Mouse (Mus musculus): Measurements from ENCODE around the gene 1700020L24Rik. TPM values are rescaled to one million over a fixed set of nuclear protein-coding genes. Genes with fewer than 3 reads are reported as not detected.

The 1700020L24Rik gene
- 0.35 and 0.64 TPM in 2 replicates for polyA plus RNA-seq (2015; fragmentation: Nextera tagmentation; extraction: Ambion mirVana)

DNA sequence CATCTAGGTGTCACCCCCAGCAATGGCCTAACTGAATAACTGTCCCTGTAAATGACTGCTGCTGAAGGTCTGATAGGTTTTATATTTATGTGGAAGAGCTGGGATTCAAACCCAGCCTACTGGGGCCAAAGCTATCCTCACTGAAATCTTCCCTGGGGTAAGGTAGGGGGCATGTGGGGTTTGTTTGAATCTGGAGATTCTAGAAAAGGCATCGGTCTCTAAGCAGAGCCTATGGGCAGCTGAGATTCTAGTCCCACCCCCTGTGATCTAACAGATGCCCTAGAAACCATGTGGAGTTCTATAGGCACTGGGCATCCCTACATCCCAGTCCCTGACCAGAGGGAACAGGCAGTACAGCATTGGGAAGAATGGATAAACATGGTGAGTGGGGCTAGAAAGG lies at the start of gene 1700020L24Rik:
TSS of gene 1700020L24Rik (plus strand) at position 301 of the 400 bp plus-strand sequence.
- H3K4me2 ChIP-seq: no peak within 1 kb of the TSS
- no peak within 1 kb of the TSS for H3K9ac ChIP-seq
- ATAC-seq (ENCODE audit: insufficient number of reproducible peaks, low FRiP score, low TSS enrichment, low read depth): no peak
- H3K27me3 ChIP-seq: peaks cover 22% of the 10 kb centered on the region
- no peak within 1 kb of the TSS for H3K27ac ChIP-seq
- peaks cover 5% of the 10 kb centered on the region for H3K4me1 ChIP-seq
- no peaks in the 10 kb centered on the region for H3K9me3 ChIP-seq
- no peak within 1 kb of the TSS for H3K4me3 ChIP-seq
- H3K36me3 ChIP-seq: no peaks in the 10 kb centered on the region
- WGBS: 89% methylated on average over 1 of the region's 1 CpGs

DNA sequence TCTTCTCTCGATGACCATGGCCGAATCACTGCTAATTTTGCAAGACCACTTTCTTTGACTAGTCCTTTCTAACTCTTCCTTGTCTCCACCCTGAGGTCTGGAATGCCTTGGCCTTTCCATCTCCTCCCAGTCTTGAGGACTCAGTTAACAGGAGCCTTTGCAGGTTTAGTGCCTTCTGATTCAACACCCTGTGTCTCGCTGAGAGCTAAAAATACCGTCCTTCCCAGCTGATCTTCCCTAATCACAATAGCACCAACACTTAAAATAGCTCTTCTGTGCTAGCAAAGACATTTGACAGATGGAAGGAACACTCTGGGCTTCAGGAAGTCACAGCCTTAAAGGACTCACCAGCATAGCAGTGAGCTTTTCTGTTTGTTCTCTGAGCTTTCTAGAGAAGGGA lies 44.4 kb upstream of the 1700020L24Rik start:
- Histone ChIP-seq H3K4me1 (no peaks in the 10 kb centered on the region), H3K36me3 (peaks cover 44% of the 10 kb centered on the region), H3K9me3 (no peaks in the 10 kb centered on the region), H3K9ac (no peak overlapping the region), H3K4me3 (no peak overlapping the region), H3K27me3 (no peaks in the 10 kb centered on the region), H3K4me2 (no peak overlapping the region), H3K27ac (no peak overlapping the region)
- ATAC-seq (ENCODE audit: insufficient number of reproducible peaks, low FRiP score, low TSS enrichment, low read depth): no peak
- WGBS: 85% methylated on average over 4 of the region's 4 CpGs

DNA sequence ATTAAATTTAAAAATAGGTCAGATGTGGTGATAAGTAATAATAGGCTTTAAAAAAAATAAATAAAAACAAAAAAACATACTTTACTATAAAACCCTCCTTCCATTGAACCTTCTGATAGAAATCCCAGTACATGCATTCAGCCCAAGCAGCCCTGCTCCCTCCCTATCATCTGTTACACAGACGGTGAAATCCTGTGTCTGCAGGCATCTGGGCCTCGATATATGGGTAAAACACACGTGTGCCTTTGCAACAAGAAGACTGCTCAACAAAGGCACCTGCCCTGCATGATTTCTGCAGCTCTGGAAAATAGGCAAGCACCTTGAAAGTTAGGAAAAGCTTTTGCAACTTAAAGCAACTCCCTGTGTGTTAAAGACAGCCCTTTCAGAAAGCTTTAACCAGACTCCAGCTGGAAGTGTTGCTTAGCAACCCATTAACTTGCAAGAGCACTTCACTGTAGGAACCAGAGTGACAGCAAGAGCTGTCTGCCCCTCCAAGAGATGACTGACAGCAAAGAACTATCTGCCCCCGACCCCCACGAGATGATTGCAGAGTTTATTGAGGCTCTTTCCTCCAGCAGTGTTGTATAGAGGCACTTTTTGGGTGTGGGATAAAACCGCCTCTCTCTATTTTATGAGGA lies 42.6 kb upstream of the 1700020L24Rik start:
- no peaks in the 10 kb centered on the region for H3K9me3 ChIP-seq
- no peak overlapping the region for H3K9ac ChIP-seq
- peaks cover 56% of the 10 kb centered on the region for H3K36me3 ChIP-seq
- no peak overlapping the region for H3K27ac ChIP-seq
- H3K27me3 ChIP-seq: no peaks in the 10 kb centered on the region
- no peak for ATAC-seq (ENCODE audit: insufficient number of reproducible peaks, low FRiP score, low TSS enrichment, low read depth)
- H3K4me2 ChIP-seq: no peak overlapping the region
- 41% methylated on average over 6 of the region's 6 CpGs for whole genome bisulfite sequencing
- H3K4me3 ChIP-seq: no peak overlapping the region
- no peaks in the 10 kb centered on the region for H3K4me1 ChIP-seq

DNA sequence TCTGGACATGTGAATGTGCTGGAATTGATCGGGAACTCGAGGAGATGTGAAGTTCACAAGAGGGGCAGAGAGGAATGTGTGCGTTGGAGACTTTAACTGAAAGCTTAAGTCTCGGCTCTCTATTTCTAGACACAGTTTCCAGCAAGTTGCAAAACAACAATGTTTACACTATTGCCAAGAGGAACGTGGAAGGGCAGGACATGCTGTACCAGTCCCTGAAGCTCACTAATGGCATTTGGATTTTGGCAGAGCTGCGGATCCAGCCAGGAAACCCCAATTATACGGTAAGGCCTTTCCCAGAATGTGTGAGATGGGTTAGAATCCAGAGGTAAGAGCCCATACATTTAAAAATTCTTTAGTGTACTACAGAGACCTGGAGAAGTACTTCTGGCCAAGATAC lies 39.9 kb upstream of the 1700020L24Rik start:
- Histone ChIP-seq H3K9ac (no peak overlapping the region), H3K9me3 (no peaks in the 10 kb centered on the region), H3K4me1 (no peaks in the 10 kb centered on the region), H3K27ac (no peak overlapping the region), H3K27me3 (no peaks in the 10 kb centered on the region), H3K4me2 (no peak overlapping the region), H3K36me3 (peaks cover 44% of the 10 kb centered on the region), H3K4me3 (no peak overlapping the region)
- WGBS: 89% methylated on average over 7 of the region's 7 CpGs
- ATAC-seq (ENCODE audit: insufficient number of reproducible peaks, low FRiP score, low TSS enrichment, low read depth): no peak

DNA sequence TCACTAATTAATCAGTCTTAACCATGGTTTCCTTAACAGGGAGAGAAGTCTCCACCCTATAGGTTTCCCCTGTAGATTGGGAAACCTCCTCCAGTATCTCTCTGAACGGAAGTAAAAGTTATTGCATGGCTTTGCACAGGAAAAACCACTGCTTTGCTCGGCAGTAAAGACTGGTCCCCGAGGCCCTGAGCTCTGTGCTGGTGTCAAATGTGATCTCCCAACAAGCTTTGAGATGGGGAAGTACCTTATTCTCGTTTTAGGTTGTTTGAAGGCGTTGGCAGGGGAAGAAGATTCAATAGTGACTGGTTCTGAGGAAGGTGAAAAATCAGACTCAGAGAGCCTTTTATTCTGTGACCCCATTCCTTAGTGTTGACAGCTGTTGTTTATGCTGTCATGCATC lies 38.8 kb upstream of the 1700020L24Rik start:
- H3K4me3 ChIP-seq: no peak overlapping the region
- no peak overlapping the region for H3K9ac ChIP-seq
- no peak overlapping the region for H3K4me2 ChIP-seq
- peaks cover 49% of the 10 kb centered on the region for H3K36me3 ChIP-seq
- H3K27ac ChIP-seq: no peak overlapping the region
- H3K27me3 ChIP-seq: no peaks in the 10 kb centered on the region
- no peaks in the 10 kb centered on the region for H3K9me3 ChIP-seq
- 74% methylated on average over 5 of the region's 5 CpGs for WGBS
- no peaks in the 10 kb centered on the region for H3K4me1 ChIP-seq
- no peak for ATAC-seq (ENCODE audit: insufficient number of reproducible peaks, low FRiP score, low TSS enrichment, low read depth)

DNA sequence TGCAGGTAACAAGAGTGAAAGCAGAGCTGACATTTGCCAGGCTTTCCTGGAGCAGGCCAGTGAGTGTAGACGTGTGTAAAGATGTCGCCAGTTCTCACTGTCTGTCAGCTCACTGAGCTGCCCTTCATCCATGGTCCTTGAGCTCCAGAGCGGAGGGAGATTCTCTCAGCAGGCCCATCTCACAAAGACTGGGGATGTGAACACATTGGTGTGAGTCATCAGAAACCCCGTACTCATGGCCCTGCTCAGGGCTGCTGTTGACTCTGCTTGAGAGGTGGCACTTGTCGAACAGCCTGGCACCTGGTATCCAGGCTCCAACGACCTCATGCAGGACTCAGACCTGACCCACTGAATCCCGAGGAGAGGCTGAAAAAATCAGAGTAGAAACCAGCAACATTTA lies 33.7 kb upstream of the 1700020L24Rik start:
- H3K9me3 ChIP-seq: no peaks in the 10 kb centered on the region
- ATAC-seq (ENCODE audit: insufficient number of reproducible peaks, low FRiP score, low TSS enrichment, low read depth): no peak
- 87% methylated on average over 7 of the region's 7 CpGs for WGBS

DNA sequence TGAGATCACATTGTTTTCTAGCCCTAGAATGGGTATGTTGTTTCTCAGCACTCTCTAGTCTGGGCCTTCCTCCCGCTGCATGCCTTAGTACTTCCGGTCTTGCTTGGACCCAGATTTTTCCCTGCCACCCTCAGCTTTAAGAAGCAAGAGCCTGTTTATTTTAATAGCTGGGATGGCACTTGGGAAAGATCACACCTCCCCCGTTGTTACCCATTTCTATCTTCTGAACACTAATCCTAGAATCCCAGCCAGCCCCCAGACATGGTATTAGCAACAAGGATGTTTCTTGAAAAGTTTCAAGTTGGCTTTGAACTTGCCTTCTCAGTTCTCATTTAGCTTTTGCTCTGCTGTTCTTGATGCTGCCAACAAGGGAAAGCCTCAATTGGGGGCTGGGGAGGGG lies 31.1 kb upstream of the 1700020L24Rik start:
- Histone ChIP-seq H3K36me3 (peaks cover 31% of the 10 kb centered on the region), H3K9me3 (no peaks in the 10 kb centered on the region), H3K27ac (no peak overlapping the region), H3K4me3 (no peak overlapping the region), H3K4me1 (peaks cover 14% of the 10 kb centered on the region), H3K27me3 (peaks cover 7% of the 10 kb centered on the region; the same call in 1 of the 2 replicates), H3K9ac (no peak overlapping the region), H3K4me2 (no peak overlapping the region)
- WGBS: 62% methylated on average over 3 of the region's 3 CpGs
- ATAC-seq (ENCODE audit: insufficient number of reproducible peaks, low FRiP score, low TSS enrichment, low read depth): no peak

More for the DNA sequence above, 33.7 kb upstream of the 1700020L24Rik start:
- H3K9ac ChIP-seq: no peak overlapping the region
- peaks cover 42% of the 10 kb centered on the region for H3K36me3 ChIP-seq
- H3K4me3 ChIP-seq: no peak overlapping the region
- no peaks in the 10 kb centered on the region for H3K27me3 ChIP-seq
- H3K27ac ChIP-seq: no peak overlapping the region
- H3K4me2 ChIP-seq: no peak overlapping the region
- H3K4me1 ChIP-seq: no peaks in the 10 kb centered on the region; the same call in 1 of the 2 replicates

DNA sequence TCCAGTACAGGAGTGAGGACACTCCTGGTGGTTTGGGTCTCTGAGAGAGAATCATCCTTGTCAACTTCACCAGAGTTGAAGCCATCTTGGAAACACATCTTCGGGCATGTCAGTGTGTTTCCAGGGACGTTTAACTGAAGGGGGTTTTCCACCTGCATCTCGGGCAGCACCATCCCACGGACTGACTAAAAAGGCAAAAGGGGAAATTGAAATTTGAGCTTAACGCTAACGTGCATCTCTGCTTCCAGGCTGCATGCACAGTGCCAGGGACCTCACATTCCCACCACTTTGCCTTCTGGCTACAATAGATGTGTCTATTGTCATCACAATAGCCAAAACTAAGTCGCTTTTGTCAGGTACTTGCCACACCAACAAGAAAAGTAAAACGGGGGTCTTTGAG lies 29.2 kb upstream of the 1700020L24Rik start:
- peaks cover 17% of the 10 kb centered on the region; the same call in 1 of the 2 replicates for H3K27me3 ChIP-seq
- no peaks in the 10 kb centered on the region for H3K9me3 ChIP-seq
- no peak overlapping the region for H3K4me2 ChIP-seq
- H3K9ac ChIP-seq: no peak overlapping the region
- peaks cover 18% of the 10 kb centered on the region for H3K36me3 ChIP-seq
- H3K4me1 ChIP-seq: peaks cover 16% of the 10 kb centered on the region
- no peak for ATAC-seq (ENCODE audit: insufficient number of reproducible peaks, low FRiP score, low TSS enrichment, low read depth)
- 32% methylated on average over 8 of the region's 8 CpGs for WGBS
- no peak overlapping the region for H3K4me3 ChIP-seq
- H3K27ac ChIP-seq: no peak overlapping the region

DNA sequence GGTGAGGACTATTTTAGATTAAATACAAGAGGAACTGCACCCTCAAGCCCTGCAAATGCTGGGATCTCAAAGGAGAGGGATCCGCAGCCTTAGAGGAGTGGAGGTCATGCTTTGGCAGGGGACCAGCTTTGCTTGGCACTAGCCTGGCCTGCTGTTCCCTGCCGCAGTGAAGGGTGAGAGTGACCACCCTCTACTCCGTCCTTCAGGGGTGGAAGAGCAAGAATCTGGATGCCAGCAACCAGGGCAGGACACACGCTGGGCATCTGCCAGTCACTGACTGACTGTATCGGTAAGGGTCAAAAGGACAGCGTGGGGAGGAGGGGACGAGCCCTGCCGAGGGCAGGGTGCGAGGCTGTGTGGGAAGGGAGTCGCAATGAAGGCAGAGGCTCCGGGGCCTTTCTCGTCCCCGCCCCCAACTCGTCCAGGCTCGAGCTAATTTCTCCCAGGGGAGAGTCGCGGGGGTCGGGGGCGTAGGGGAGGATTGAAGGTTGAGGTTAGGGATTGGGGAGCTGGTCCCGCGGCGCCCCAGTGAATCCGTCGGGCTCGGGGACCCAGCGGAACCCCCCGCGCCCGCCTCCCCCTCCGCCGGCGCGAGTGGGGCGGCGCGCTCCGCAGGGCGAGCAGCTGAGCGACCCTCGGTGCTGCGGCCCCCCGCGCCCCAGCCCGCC lies 28.3 kb upstream of the 1700020L24Rik start, which contains the start of gene Rasl10b:
TSS of gene Rasl10b (plus strand) at position 51 of the 668 bp plus-strand sequence.
- no peaks in the 10 kb centered on the region for H3K9me3 ChIP-seq
- peak within 1 kb of the TSS; percentile 95 for H3K4me2 ChIP-seq
- peaks cover 16% of the 10 kb centered on the region for H3K4me1 ChIP-seq
- H3K27ac ChIP-seq: no peak within 1 kb of the TSS
- H3K4me3 ChIP-seq: peak within 1 kb of the TSS; percentile 82
- 1% methylated on average over 32 of the region's 44 CpGs for WGBS
- ATAC-seq (ENCODE audit: insufficient number of reproducible peaks, low FRiP score, low TSS enrichment, low read depth): peak; percentile 28; the same call in 1 of the 2 replicates
- peaks cover 17% of the 10 kb centered on the region; the same call in 1 of the 2 replicates for H3K27me3 ChIP-seq
- H3K9ac ChIP-seq: peak within 1 kb of the TSS; percentile 68
- H3K36me3 ChIP-seq: peaks cover 8% of the 10 kb centered on the region; the same call in 1 of the 2 replicates

DNA sequence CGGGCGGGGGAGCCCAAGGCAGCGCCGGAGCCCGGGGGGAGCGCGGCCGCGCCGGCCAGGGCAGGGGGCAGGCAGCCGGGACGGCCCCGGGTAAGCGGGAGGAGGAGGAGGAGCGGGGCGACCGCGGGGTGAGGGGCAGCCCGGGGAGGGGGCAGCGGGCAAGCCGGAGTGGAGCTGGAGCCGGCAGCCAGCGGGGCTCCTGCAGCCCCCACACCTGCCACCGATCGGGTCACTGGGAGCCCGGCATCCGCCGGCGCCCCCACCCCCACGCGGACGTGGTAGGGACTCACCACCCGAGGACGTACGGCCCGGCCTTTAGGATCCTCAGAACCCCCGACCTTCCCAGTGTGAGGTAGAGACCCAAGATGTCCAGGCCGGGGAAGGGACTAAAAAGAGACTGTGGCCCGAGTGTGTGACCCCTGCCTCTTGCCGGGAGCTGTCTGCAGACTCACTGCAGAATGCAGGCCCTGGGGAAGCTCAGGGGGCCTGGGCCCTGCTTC lies 27.6 kb upstream of the 1700020L24Rik start:
- Histone ChIP-seq H3K4me1 (peaks cover 16% of the 10 kb centered on the region), H3K27ac (no peak overlapping the region)

DNA sequence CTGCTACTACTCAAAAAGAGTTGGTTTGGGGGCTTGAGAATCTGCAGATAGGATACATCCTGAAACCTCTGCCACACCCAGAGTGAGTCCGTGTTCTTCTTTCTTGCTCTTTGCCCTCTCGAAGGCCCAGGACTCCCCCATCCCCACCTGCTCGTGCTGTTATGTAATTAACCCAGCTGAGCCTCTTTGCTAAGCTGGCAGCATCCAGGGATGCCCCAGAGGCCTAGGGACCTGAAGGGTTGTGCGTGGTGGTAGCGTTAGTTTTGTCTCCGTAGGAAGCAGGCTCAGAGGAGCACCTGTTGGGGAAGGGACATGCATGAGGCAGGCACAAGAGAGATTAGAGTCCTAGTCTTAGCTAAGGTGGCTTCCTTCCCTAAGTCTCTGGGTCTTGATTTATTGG lies 27.0 kb upstream of the 1700020L24Rik start:
- Histone ChIP-seq H3K36me3 (no peaks in the 10 kb centered on the region), H3K4me1 (peaks cover 16% of the 10 kb centered on the region), H3K9me3 (no peaks in the 10 kb centered on the region), H3K9ac (no peak overlapping the region), H3K27me3 (peaks cover 18% of the 10 kb centered on the region; the same call in 1 of the 2 replicates), H3K27ac (no peak overlapping the region), H3K4me3 (peak overlapping the region; percentile 82; the same call in 1 of the 2 replicates), H3K4me2 (no peak overlapping the region)
- WGBS: 48% methylated on average over 6 of the region's 6 CpGs
- ATAC-seq (ENCODE audit: insufficient number of reproducible peaks, low FRiP score, low TSS enrichment, low read depth): no peak

More for the DNA sequence above, 27.6 kb upstream of the 1700020L24Rik start:
- Histone ChIP-seq H3K4me3 (peak overlapping the region; percentile 82), H3K4me2 (peak overlapping the region; percentile 95), H3K9ac (peak overlapping the region; percentile 68), H3K9me3 (no peaks in the 10 kb centered on the region), H3K27me3 (peaks cover 17% of the 10 kb centered on the region; the same call in 1 of the 2 replicates), H3K36me3 (0 out of 2 replicates have a peak, but pooled peaks cover 3% of the 10 kb centered on the region)
- 1% methylated on average over 29 of the region's 40 CpGs for WGBS
- peak; percentile 20; the same call in 1 of the 2 replicates for ATAC-seq (ENCODE audit: insufficient number of reproducible peaks, low FRiP score, low TSS enrichment, low read depth)

DNA sequence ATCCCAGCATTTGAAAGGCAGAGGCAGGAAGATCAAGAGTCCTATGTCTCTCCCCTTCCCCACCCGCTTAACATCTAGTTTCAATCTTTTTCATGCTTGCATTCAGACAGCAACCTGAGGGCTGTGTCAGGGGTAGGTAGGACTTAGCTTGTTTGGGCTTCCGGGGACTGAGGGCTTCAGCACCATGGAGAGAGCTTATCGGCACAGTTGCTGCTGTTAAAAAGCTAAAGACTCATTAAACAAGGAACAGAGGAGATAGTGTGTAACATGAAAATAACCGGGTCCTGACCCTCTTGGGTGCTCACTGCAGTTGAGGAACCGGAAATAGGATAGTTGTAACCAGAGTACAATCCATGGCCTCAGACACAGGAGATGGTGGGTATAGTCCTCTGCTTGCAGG lies 20.4 kb upstream of the 1700020L24Rik start:
- no peak for ATAC-seq (ENCODE audit: insufficient number of reproducible peaks, low FRiP score, low TSS enrichment, low read depth)
- H3K4me2 ChIP-seq: no peak overlapping the region
- H3K9ac ChIP-seq: no peak overlapping the region
- no peak overlapping the region for H3K27ac ChIP-seq
- no peak overlapping the region for H3K4me3 ChIP-seq
- H3K27me3 ChIP-seq: peaks cover 67% of the 10 kb centered on the region
- no peaks in the 10 kb centered on the region for H3K9me3 ChIP-seq
- peaks cover 8% of the 10 kb centered on the region for H3K4me1 ChIP-seq
- H3K36me3 ChIP-seq: no peaks in the 10 kb centered on the region
- WGBS: 7% methylated on average over 5 of the region's 5 CpGs
